In the genomic region with DNA sequence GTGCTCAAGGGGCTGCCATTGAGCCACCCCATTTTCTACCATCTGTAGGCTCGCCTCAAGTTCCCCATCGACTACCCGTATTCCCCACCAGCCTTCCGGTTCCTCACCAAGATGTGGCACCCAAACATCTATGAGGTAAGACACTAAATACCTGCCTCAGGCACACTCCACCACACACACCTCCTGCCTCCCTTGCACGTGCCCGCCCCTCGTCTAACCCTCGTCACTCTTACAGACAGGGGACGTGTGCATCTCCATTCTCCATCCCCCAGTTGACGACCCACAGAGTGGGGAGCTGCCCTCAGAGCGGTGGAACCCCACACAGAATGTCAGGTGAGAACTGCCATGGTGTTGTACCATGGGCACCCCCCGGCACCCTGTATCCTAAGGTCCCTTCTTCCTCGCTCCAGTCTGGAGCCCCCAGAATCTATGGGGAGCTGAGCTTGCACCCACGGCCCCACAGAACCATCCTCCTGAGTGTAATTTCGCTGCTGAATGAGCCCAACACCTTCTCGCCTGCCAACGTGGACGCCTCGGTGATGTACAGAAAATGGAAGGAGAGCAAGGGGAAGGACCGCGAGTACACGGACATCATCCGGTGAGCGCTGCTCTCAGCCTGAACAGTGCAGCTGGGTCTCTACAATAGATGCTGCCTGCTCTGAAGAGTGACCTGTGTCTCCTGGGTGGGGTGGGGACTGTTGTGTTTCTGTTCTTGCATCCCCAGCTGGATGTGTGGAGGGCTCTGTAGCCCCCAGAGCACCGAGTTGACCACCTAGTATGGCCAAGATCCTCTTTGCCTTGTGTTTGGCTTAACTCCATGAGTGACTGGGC, we compare ENCODE assay signal across 18 mouse cellular contexts. TPM values are rescaled to one million over a fixed set of nuclear protein-coding genes. Genes with fewer than 3 reads are reported as not detected.
A peak's percentile ranks its signal among the peaks of the same experiment; 100 is the strongest.
DNase-seq lines count a peak whose midpoint lies in the region; ATAC-seq and TF ChIP-seq lines count a peak whose summit lies in the region.
"Had no signal": no experiment of that assay in that cellular context is flagged by ENCODE, and none has a peak within 500 bp of the region (broad histone marks: within the 10 kb centered on the region; RNA-seq: fewer than 3 reads in every experiment).

No protein-coding gene starts in this region.

- no peak overlapping the region for H3K4me3 ChIP-seq in heart, embryonic 10.5 days
- H3K4me3 ChIP-seq in megakaryocyte, embryonic 14.5 days (replicated peaks), result peak overlapping the region; percentile 99
- H3K4me3 ChIP-seq in brown adipose tissue, adult 24 weeks (ENCODE audit: insufficient read depth, low read depth, low read length), result no peak overlapping the region
- no peak overlapping the region for H3K4me3 ChIP-seq in liver, postnatal 0 days (ENCODE audit: low read depth, low read length)
- no peak overlapping the region for H3K4me3 ChIP-seq in midbrain, embryonic 10.5 days
- H3K4me3 ChIP-seq: stomach, embryonic 15.5 days had no signal

- intact Hi-C loops in heart, postnatal 14 days (cut with DNase I), result no loop called here

- TF ChIP-seq CTCF in liver, postnatal 0 days (IDR thresholded peaks at IDR 0.05; ENCODE audit: low read depth), result no peak

- TF ChIP-seq EP300 in liver, postnatal 0 days (IDR thresholded peaks at IDR 0.05; ENCODE audit: low read depth), result no peak

- H3K9me3 ChIP-seq in heart, embryonic 10.5 days, result no peaks in the 10 kb centered on the region
- H3K9me3 ChIP-seq in megakaryocyte, embryonic 14.5 days, result no peaks in the 10 kb centered on the region
- no peaks in the 10 kb centered on the region for H3K9me3 ChIP-seq in liver, postnatal 0 days (ENCODE audit: low read length)
- no peaks in the 10 kb centered on the region for H3K9me3 ChIP-seq in midbrain, embryonic 10.5 days (replicated peaks)
- H3K9me3 ChIP-seq: midbrain, embryonic 13.5 days; stomach, embryonic 15.5 days had no signal

- DNase-seq in heart, embryonic 10.5 days (ENCODE audit: low spot score), result peak; percentile 72
- no peak for DNase-seq in heart, postnatal 14 days
- DNase-seq in liver, postnatal 0 days, result no peak
- no peak for DNase-seq in adipocyte (ENCODE audit: low spot score)
- DNase-seq in midbrain, embryonic 10.5 days (ENCODE audit: low spot score), result no peak
- DNase-seq: cerebellum, adult 9-10 months; embryo, embryonic 11 days; kidney, postnatal 10 days; lung, embryonic 14.5 days; thymus, postnatal 25 days had no signal

- H3K27ac ChIP-seq in heart, embryonic 10.5 days, result peak overlapping the region; percentile 90; the same call in 1 of the 2 replicates
- H3K27ac ChIP-seq in brown adipose tissue, adult 24 weeks (replicated peaks; ENCODE audit: low read depth, low read length), result peak overlapping the region; percentile 97
- no peak overlapping the region for H3K27ac ChIP-seq in liver, postnatal 0 days (ENCODE audit: low read depth)
- H3K27ac ChIP-seq in midbrain, embryonic 10.5 days (replicated peaks), result no peak overlapping the region
- H3K27ac ChIP-seq: midbrain, embryonic 13.5 days; stomach, embryonic 15.5 days had no signal

- no peaks in the 10 kb centered on the region for H3K27me3 ChIP-seq in heart, embryonic 10.5 days (ENCODE audit: insufficient read depth, poor library complexity, severe bottlenecking)
- H3K27me3 ChIP-seq in megakaryocyte, embryonic 14.5 days (replicated peaks), result no peaks in the 10 kb centered on the region
- H3K27me3 ChIP-seq in liver, postnatal 0 days (ENCODE audit: insufficient read depth, low read length), result no peaks in the 10 kb centered on the region
- no peaks in the 10 kb centered on the region for H3K27me3 ChIP-seq in midbrain, embryonic 10.5 days (ENCODE audit: low read depth, poor library complexity, severe bottlenecking)
- H3K27me3 ChIP-seq: midbrain, embryonic 13.5 days; stomach, embryonic 15.5 days had no signal

- no peak overlapping the region for H3K9ac ChIP-seq in liver, postnatal 0 days (replicated peaks)

- H3K36me3 ChIP-seq in heart, embryonic 10.5 days, result peaks cover 60% of the 10 kb centered on the region
- H3K36me3 ChIP-seq in megakaryocyte, embryonic 14.5 days (replicated peaks; ENCODE audit: low read length), result peaks cover 68% of the 10 kb centered on the region
- H3K36me3 ChIP-seq in liver, postnatal 0 days (replicated peaks; ENCODE audit: insufficient read depth, low read length), result peaks cover 49% of the 10 kb centered on the region
- H3K36me3 ChIP-seq in midbrain, embryonic 10.5 days, result peaks cover 63% of the 10 kb centered on the region

- H3K4me2 ChIP-seq in liver, postnatal 0 days (ENCODE audit: low read depth, low read length), result peak overlapping the region; percentile 96; the same call in 1 of the 2 replicates

- peaks cover 49% of the 10 kb centered on the region for H3K4me1 ChIP-seq in heart, embryonic 10.5 days
- H3K4me1 ChIP-seq in megakaryocyte, embryonic 14.5 days, result peaks cover 76% of the 10 kb centered on the region
- peaks cover 11% of the 10 kb centered on the region; the same call in 1 of the 2 replicates for H3K4me1 ChIP-seq in brown adipose tissue, adult 24 weeks (ENCODE audit: control insufficient read depth, insufficient read depth, insufficient read length, low read length)
- peaks cover 32% of the 10 kb centered on the region for H3K4me1 ChIP-seq in liver, postnatal 0 days (ENCODE audit: insufficient read depth)
- H3K4me1 ChIP-seq in midbrain, embryonic 10.5 days, result peaks cover 31% of the 10 kb centered on the region

- WGBS in heart, embryonic 10.5 days, result 92% methylated on average over 25 of the region's 25 CpGs
- WGBS in liver, postnatal 0 days (ENCODE audit: insufficient replicate concordance), result 93% methylated on average over 25 of the region's 25 CpGs
- WGBS in midbrain, embryonic 10.5 days, result 95% methylated on average over 25 of the region's 25 CpGs

- no peak for ATAC-seq in megakaryocyte, adult 5-6 weeks (ENCODE audit: poor library complexity, severe bottlenecking)
- ATAC-seq in liver, postnatal 0 days, result no peak
- ATAC-seq: CD4-positive, CD25-positive, alpha-beta regulatory T cell, adult 4 months; inflammation-experienced regulatory T-cells, adult 6 months; midbrain, embryonic 13.5 days had no signal

RNA-seq across cellular contexts. Expression of a gene that starts 3.0 kb away (rescaled TPM):
- polyA plus RNA-seq in heart, embryonic 10.5 days (2016; fragmentation: Nextera tagmentation; extraction: Ambion mirVana), result 188 and 215 TPM in 2 replicates
- 100 to 1,000 TPM; 158 to 159 TPM for total RNA-seq in heart, postnatal 14 days (2021)
- 451 and 1,194 TPM in 2 replicates for polyA plus RNA-seq in megakaryocyte, embryonic 14.5 days (2012; ENCODE audit: insufficient read depth, low replicate concordance)
- 52.6 and 53.3 TPM in 2 replicates for total RNA-seq in megakaryocyte, adult 5-6 weeks (2015)
- 70.2 and 100 TPM in 2 replicates for total RNA-seq in megakaryocyte, adult 5-6 weeks (2017)
- 181 and 274 TPM in 2 replicates for polyA plus RNA-seq in brown adipose tissue, adult 24 weeks (2012; ENCODE audit: insufficient read depth, insufficient read length, missing spikeins)
- 77.6 and 80.1 TPM in 2 replicates for polyA plus RNA-seq in liver, postnatal 0 days (2015; fragmentation: Nextera tagmentation; extraction: Ambion mirVana)
- polyA plus RNA-seq in midbrain, embryonic 10.5 days (2016; fragmentation: Nextera tagmentation; extraction: Ambion mirVana), result 223 and 270 TPM in 2 replicates

RNA-seq across cellular contexts. Expression of a gene that starts 3.8 kb away (rescaled TPM):
- 0.46 and 0.54 TPM in 2 replicates for polyA plus RNA-seq in heart, embryonic 10.5 days (2016; fragmentation: Nextera tagmentation; extraction: Ambion mirVana)
- total RNA-seq in heart, postnatal 14 days (2021), result 1 to 10 TPM; 4.5 to 5.4 TPM
- 1.4 and 2.2 TPM in 2 replicates for polyA plus RNA-seq in megakaryocyte, embryonic 14.5 days (2012; ENCODE audit: insufficient read depth, low replicate concordance)
- total RNA-seq in megakaryocyte, adult 5-6 weeks (2015), result 2.0 and 2.4 TPM in 2 replicates
- 0.20 and 0.92 TPM in 2 replicates for total RNA-seq in megakaryocyte, adult 5-6 weeks (2017)
- polyA plus RNA-seq in brown adipose tissue, adult 24 weeks (2012; ENCODE audit: insufficient read depth, insufficient read length, missing spikeins), result not detected in 2 replicates
- polyA plus RNA-seq in liver, postnatal 0 days (2015; fragmentation: Nextera tagmentation; extraction: Ambion mirVana), result 0.09 and 0.13 TPM in 2 replicates
- polyA plus RNA-seq in midbrain, embryonic 10.5 days (2016; fragmentation: Nextera tagmentation; extraction: Ambion mirVana), result 0.98 and 1.0 TPM in 2 replicates

RNA-seq across cellular contexts. Expression of a gene that starts 15.8 kb away (rescaled TPM):
- polyA plus RNA-seq in heart, embryonic 10.5 days (2016; fragmentation: Nextera tagmentation; extraction: Ambion mirVana), result 52.3 and 59.4 TPM in 2 replicates
- 10 to 100 TPM; 21.7 to 23.0 TPM for total RNA-seq in heart, postnatal 14 days (2021)
- polyA plus RNA-seq in megakaryocyte, embryonic 14.5 days (2012; ENCODE audit: insufficient read depth, low replicate concordance), result 209 and 257 TPM in 2 replicates
- total RNA-seq in megakaryocyte, adult 5-6 weeks (2015), result 17.5 and 21.0 TPM in 2 replicates
- 8.8 and 21.1 TPM in 2 replicates for total RNA-seq in megakaryocyte, adult 5-6 weeks (2017)
- 17.0 and 17.6 TPM in 2 replicates for polyA plus RNA-seq in brown adipose tissue, adult 24 weeks (2012; ENCODE audit: insufficient read depth, insufficient read length, missing spikeins)
- 24.9 and 25.8 TPM in 2 replicates for polyA plus RNA-seq in liver, postnatal 0 days (2015; fragmentation: Nextera tagmentation; extraction: Ambion mirVana)
- 68.3 and 74.9 TPM in 2 replicates for polyA plus RNA-seq in midbrain, embryonic 10.5 days (2016; fragmentation: Nextera tagmentation; extraction: Ambion mirVana)

RNA-seq across cellular contexts. Expression of a gene that starts 19.3 kb away (rescaled TPM):
- 1,251 and 1,319 TPM in 2 replicates for polyA plus RNA-seq in heart, embryonic 10.5 days (2016; fragmentation: Nextera tagmentation; extraction: Ambion mirVana)
- total RNA-seq in heart, postnatal 14 days (2021), result 1,000 to 10,000 TPM; 1,285 to 1,330 TPM
- 2,144 and 3,272 TPM in 2 replicates for polyA plus RNA-seq in megakaryocyte, embryonic 14.5 days (2012; ENCODE audit: insufficient read depth, low replicate concordance)
- total RNA-seq in megakaryocyte, adult 5-6 weeks (2015), result 289 and 306 TPM in 2 replicates
- total RNA-seq in megakaryocyte, adult 5-6 weeks (2017), result 194 and 196 TPM in 2 replicates
- 495 and 669 TPM in 2 replicates for polyA plus RNA-seq in brown adipose tissue, adult 24 weeks (2012; ENCODE audit: insufficient read depth, insufficient read length, missing spikeins)
- 979 and 1,075 TPM in 2 replicates for polyA plus RNA-seq in liver, postnatal 0 days (2015; fragmentation: Nextera tagmentation; extraction: Ambion mirVana)
- 607 and 655 TPM in 2 replicates for polyA plus RNA-seq in midbrain, embryonic 10.5 days (2016; fragmentation: Nextera tagmentation; extraction: Ambion mirVana)

RNA-seq across cellular contexts. Expression of a gene that starts 20.6 kb away (rescaled TPM):
- 0.38 and 1.3 TPM in 2 replicates for polyA plus RNA-seq in heart, embryonic 10.5 days (2016; fragmentation: Nextera tagmentation; extraction: Ambion mirVana)
- total RNA-seq in heart, postnatal 14 days (2021), result under 1 TPM in 1 of 2 experiments, not detected in 1; 0.37 TPM
- polyA plus RNA-seq in megakaryocyte, embryonic 14.5 days (2012; ENCODE audit: insufficient read depth, low replicate concordance), result 0.78 TPM in 1 of 2 replicates, not detected in the other
- not detected in 2 replicates for total RNA-seq in megakaryocyte, adult 5-6 weeks (2015)
- total RNA-seq in megakaryocyte, adult 5-6 weeks (2017), result not detected in 2 replicates
- not detected in 2 replicates for polyA plus RNA-seq in brown adipose tissue, adult 24 weeks (2012; ENCODE audit: insufficient read depth, insufficient read length, missing spikeins)
- 0.12 and 0.19 TPM in 2 replicates for polyA plus RNA-seq in liver, postnatal 0 days (2015; fragmentation: Nextera tagmentation; extraction: Ambion mirVana)
- 0.89 and 1.1 TPM in 2 replicates for polyA plus RNA-seq in midbrain, embryonic 10.5 days (2016; fragmentation: Nextera tagmentation; extraction: Ambion mirVana)
- total RNA-seq: left cerebral cortex, postnatal 25 days had no signal
- polyA plus RNA-seq: inflammation-experienced regulatory T-cells, adult 6 months had no signal

Comparison
In these comparisons a context has a peak if more than half of its experiments do, and no peak if none do; other contexts are left out.
1. H3K27ac ChIP-seq: peak in heart, embryonic 10.5 days (single experiment) and brown adipose tissue, adult 24 weeks (single experiment); none in liver, postnatal 0 days (single experiment) and midbrain, embryonic 10.5 days (single experiment).